Mouse (Mus musculus): ENCODE data around the gene Raph1.
"Not testable (repeated sequence)": the region's sequence is repeated elsewhere in the genome, so short reads cannot be mapped to it uniquely, and the experiment has no call there.

The Raph1 gene

DNA sequence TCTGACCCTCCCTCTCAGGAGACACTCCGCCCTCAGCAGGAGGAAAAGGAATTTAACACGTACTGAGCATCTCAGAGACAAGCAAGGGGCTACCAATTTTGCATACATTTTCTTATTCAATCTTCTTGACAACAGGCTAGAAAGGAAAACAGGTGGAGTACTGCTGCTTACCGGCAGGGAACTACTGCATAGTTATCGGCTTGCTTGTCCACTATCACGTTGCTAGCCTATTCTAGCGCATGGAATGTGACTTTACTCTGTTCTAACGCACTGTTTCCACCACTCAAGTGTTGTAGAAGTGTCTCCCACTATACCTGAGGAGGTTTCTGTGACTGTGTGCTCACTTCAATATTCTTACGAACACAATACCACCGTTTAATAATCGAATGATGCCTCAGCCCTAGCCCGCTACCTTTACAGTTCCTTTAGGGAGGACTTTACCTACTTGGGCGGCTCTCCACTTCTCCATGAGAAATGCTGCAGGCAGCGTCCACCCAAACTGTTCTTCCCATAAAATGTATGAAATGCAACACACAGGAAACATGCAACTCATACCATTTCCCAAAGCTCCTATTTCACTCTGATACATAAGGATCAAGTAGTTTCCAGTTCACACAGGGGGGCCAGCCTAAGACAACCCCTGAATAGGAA is 1.5 kb downstream of the Raph1 start:
- no peak for DNase-seq (ENCODE audit: low read depth, low spot score)

DNA sequence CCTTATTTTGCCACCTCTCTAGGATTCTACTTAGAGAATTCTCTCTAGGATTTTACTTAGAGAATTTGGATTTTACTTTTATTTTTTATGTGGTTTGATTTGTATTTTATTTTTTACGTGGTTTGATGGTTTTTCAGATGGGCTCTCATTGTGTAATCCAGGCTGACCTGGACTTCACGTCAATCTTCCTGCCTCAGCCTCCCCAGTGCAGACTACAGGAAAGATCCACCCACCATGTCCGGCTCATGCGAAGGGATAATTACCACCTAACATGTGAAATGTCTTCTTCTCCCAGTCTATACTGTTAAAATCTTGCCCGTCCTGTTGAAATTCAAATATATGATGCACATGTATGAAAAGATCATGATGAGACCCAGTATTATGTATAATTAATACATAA is 2.2 kb downstream of the Raph1 start:
- no peak for DNase-seq (ENCODE audit: low read depth, low spot score)

DNA sequence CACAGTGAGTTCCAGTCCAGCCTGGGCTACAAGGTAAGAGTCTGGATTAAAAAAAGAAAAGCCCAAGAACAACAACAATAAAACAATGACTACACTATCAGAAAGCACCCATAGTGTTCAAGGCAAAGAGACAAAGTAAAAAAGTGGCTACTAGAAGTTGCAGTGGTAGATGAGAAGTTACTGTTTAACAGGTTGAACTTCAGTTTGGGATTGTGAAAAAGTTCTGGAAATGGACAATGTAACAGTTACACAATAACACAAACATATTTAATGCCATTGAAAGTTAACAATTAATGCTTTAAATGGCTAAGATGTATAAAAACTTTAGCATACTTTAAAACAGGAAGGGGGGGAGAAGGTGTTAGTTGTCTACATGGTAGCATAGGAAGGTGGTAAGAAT is 3.9 kb downstream of the Raph1 start:
- DNase-seq (ENCODE audit: low read depth, low spot score): no peak

DNA sequence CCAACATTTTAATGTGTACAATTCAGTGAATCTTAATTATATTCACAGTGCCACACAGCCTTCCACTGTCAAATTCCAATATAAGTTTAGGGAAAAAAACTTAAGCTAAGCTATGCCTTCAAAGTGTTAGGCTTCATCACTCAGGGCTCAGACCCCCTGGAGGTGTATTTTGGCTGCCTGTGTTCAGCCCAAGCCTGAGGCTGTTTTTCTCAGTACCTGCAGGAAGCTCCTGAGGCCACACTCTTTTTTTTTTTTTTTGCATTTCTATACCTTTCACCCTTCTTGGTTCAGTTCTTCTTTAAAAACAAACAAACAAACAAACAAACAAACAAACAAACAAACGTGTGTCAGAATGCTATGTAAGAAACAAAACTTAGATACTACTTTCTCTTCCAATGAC is 23.2 kb downstream of the Raph1 start:
- DNase-seq (ENCODE audit: low read depth, low spot score): no peak

DNA sequence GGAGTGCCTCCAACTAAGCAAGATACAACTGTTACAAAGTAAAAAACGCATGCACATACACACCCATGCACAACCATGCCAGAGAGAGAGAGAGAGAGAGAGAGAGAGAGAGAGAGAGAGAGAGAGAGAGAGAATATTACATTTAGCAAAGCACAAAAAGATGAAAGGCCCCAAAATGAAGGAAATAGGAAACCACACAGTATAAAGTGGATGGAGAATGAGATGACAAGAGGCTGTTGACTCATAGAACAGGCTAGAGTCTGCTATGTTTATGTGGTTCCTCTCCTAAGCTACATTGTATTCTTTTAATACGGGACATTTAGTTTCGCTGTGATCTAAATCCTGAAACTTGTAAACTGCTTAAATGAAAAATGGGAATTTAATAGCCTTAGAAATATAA is 27.6 kb downstream of the Raph1 start:
- DNase-seq (ENCODE audit: low read depth, low spot score): no peak

DNA sequence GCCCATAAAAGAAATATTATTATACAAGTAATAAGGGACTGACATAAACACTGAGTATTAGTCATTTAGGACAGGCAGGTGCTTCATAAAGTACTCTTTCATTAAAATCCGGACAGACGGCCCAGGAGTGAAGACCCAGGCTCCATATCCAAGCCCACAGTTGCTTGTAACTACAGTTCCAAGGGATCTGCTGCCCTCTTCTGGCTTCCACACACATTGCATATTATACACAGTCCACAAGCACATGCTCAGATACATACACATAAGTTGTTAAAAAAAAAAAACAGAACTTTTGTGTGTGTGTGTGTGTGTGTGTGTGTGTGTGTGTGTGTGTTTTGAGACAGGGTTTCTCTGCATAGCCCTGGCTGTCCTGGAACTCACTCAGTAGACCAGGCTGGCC is 32.0 kb downstream of the Raph1 start:
- DNase-seq (ENCODE audit: low read depth, low spot score): peak; percentile 4

DNA sequence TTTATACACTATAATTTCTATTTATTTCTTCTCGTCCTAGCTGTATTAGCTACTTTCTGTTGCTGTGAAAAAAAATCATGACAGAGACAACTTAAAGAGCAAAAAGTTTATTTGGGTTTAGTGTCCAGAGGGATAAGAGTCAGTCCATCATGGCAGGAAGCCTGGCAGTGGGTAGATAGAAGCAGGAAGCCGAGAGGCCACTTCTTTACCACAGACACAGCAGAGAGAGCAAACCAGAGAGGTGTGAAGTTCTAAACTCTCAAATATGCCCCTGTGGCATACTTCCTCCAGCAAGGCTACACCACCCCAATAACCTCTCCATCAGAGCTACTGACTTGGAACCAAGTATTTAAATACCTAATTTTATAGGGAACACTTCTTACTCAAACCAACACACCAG is 36.3 kb downstream of the Raph1 start:
- DNase-seq (ENCODE audit: low read depth, low spot score): no peak

DNA sequence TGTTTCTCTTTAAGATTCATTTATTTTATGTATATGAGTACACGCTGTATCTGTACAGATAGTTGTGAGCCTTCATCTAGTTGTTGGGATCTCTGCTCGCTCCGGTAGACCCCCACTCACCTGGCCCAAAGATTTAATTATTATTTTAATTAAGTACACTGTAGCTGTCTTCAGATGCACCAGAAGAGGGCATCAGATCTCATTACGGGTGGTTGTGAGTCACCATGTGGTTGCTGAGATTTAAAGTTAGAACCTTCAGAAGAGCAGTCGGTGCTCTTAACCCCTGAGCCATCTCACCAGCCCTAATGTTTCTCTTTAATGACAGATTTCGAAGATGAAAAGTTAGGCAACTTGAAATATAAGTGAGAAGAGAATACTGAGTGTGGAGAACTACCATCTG is 36.8 kb downstream of the Raph1 start:
- DNase-seq (ENCODE audit: low read depth, low spot score): no peak

DNA sequence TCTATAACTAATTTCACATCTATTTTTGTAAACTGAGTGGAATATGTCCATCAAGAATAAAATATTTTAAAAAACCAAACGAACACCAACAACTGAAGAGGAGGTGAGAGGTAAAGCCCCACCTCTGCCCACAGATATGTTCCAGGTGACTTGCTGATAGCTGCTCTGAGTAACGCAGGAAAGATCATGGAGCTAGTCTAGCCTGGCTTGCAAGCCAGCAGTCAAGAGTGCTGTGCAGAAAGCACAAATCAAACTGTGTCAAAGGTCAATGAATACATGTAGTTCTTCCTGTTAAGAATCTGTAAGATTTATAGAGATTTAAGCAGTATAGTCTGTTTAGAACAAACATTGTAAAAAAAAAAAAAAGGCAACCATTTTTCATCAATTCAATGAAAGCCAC is 56.3 kb downstream of the Raph1 start:
- no peak for DNase-seq (ENCODE audit: low read depth, low spot score)

DNA sequence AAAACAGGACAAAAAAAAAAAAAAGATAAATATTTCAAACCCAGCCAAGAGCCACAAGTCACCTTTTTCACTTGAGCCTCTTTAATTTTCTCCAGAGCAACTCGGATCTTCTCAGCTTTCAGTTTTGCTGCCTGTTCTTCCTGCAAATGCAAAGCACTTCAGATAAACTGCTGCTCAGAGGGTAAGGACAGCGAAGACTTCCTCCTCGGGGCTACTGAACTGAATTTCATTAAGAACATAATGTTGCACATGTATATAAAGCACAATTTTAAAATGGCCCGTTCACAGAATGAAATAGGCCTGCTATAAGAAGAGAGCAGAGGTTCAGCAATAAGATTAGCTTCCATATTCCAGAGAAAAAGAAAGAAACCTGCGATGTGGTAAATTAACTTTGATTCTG is 63.4 kb downstream of the Raph1 start:
- DNase-seq (ENCODE audit: low read depth, low spot score): no peak

DNA sequence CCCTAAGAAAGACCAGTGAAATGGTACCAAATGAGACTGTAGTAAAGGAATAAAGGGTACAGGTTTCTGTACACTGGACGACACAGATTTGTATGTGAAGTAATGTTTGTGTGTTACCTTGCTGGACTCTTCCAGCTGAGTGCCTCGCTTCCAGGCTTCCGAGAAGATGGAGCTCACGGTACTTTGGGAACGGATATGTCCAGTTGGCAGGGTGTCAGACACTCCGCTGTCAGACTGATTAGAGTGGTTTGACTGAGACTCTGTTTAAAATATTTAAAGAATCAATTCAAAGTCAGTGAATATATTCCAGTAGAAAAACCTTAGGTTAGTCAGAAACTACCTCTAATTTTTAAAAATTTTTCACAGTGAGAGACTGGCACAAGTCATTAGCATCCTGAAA is 73.5 kb downstream of the Raph1 start:
- DNase-seq (ENCODE audit: low read depth, low spot score): no peak

DNA sequence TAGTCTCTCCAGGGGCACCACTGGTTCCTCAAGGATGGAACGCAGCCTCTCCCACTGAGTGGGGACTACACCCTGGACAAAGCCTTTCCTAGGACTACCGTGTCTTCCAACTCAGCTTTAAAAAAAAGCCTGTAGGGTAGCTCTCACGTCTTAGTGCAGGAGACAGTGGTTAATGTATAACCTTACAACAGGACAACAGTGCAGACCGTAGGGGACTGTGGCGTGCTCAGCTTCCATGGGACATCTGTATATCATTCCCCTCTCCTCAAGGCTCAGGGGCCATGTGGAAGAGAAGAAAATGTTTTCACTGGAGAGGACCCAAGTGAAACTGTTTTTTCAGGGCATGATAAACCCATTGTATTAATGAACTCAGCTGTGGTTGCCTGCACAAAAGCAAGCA is 74.5 kb downstream of the Raph1 start:
- no peak for DNase-seq (ENCODE audit: low read depth, low spot score)

DNA sequence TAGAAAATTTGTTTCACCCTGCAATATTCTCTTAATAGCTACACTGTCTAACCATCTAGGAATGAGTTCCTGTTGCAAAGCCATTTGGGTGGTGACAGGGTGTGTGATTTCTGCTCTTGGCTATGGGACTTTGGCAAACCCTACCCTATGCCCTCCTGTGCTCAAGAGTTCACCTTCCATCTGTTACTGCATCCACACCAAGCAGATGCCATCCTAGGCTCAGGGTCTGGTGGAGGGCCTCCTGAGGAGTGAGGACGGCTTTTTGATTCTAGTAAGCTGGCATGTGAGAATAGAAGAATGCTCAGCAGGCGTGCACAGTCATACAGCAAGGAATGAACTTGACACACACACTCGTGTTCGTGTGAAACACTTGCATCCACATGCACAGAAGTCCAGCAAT is 76.4 kb downstream of the Raph1 start:
- DNase-seq (ENCODE audit: low read depth, low spot score): no peak

DNA sequence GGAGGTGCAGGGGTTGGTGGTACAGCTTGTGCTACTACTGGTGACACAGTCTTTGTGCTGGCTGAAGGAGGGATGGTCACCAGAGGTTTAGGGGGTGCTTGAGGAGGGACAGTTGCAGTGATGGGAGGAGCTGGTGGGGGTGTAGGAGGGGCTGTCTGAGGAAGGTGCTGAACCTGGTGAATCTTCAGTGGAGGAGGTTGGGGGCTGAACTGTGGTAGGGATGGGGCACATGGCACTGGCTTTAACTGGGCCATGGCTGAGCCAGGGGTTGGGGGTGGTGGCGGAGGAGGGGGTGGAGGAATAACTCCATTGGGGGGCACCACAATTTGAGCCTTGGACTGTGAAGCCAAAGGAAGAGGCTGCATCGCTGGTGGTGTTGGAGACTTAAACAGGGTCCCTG is 77.2 kb downstream of the Raph1 start:
- DNase-seq (ENCODE audit: low read depth, low spot score): no peak

DNA sequence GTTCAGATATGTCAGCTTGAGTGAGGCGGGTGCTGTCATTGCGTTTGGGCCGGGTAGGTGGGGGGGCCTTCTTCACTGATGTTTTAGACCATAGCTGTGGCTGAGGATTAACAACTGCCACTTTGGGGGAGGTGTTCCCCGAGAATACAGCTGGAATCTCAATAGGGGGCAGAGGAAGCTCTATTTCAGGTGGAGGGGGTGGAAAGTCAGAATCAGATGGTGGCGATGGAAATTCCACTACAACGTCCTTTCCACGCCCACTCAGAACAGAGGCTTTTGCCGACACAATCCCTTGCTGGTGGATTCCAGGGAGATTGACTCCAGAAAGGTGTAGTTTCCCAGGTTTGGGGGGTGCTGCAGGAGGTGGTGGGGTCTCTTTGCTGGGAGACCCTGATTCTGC is 78.3 kb downstream of the Raph1 start:
- no peak for DNase-seq (ENCODE audit: low read depth, low spot score)

DNA sequence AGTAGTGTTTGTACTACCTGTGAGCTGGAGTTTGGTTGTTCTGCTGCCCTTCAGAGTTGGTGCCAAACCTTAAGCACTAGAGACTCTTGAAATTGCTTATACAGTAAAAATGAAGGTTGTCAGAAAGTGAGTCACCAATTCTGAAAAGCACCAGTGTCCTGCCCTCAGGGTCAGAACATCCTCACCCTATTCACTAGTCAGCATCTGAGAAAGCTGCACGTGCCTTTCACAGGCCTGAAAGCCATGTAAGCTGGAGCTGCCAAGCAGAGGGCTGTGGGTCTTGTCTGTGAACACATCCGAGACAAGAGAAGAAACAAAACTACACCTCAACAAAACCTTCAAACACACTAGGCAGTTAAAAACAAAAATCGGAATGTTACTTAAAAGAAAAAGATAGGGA is 81.3 kb downstream of the Raph1 start:
- DNase-seq (ENCODE audit: low read depth, low spot score): no peak

DNA sequence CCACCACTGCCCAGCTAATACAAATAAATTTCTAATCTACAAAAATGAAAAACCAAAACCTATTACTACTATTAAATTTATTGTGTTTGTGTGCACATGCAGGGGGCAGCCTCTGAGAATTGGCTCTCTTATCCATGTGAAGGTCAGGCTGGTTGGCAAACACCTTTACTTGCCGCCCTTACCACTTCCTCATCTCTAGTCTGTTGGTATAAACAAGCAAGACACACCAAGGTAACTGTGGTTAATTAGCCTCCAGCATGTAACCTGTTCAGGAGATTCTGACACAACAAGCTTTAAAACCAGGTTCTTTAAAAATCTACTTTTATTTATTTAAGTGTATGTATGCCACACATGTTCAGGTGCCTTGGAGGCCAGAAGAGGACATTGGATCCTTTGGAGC is 84.0 kb downstream of the Raph1 start:
- no peak for DNase-seq (ENCODE audit: low read depth, low spot score)

DNA sequence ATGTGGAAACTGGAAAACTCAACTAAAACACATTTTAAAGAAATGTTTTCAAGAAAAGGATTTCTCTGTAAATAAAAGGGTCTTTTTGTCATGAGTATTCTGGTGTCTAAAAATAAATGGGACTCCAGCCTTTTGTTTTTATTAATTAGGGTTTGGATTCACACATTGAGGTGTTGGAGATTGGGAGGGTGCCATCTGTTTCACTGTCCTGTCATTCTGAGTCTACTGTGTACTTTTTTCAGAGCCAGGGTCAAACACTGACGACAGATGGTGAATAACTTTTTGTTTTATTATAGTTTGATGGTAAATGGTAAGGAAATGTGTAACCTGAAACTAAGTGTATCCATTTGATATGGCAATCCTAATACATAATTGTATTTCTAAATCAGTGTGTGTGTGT is 85.3 kb downstream of the Raph1 start:
- no peak for DNase-seq (ENCODE audit: low read depth, low spot score)

DNA sequence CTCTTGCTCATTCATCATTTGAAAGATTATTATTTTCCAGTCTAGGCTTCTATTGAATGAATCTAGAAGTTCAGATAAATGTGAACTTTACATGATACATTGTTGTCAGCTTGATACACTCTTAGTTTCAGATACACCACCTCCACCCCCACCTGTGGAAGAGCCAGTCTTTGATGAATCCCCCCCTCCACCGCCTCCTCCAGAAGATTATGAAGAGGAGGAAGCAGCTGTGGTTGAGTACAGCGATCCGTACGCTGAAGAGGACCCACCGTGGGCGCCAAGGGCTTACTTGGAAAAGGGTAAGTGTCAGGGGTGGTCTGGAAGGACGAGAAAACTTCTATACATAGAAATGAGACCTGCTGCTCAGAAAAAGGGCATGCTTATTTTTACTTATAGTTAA is 96.4 kb downstream of the Raph1 start:
- no peak for DNase-seq (ENCODE audit: low read depth, low spot score)

DNA sequence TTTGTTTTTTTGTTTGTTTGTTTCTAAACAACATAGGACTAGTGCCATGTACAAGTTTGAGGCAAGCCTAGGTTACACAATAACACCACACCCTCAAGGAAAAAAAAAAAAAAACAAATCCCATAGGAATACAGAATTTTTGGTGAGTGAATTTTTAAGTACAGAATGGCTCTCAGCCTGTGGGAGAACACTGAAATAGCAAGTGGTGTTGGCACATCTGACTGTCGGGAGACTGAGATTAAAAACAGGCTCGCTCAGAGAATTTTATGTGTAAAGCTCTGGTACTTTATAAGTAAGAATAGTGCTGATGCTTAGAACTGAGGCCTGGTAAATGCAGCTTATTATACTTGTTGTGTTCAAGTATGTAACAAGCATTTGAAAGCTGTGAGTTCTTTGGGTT is 97.4 kb downstream of the Raph1 start:
- no peak for DNase-seq (ENCODE audit: low read depth, low spot score)

DNA sequence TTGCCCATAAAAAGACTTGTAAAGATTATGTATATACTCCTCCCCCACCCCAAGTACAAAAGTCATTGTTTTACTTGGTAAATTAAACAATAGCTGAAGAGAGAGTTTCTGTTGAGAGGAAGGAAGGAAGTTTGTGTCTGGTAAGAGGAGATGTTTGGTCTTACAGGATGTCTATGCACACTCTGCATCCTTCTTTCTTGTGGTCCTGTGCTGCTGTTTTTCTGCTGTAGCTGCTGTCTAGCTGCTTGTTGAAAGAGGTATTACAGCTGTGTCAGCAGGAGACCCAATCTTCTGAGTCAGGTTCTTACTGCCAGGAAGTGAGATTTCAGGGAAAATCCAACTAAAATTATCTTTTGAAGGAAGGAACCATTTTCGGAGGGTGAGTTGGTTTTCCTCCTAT is 106.3 kb downstream of the Raph1 start:
- no peak for DNase-seq (ENCODE audit: low read depth, low spot score)

DNA sequence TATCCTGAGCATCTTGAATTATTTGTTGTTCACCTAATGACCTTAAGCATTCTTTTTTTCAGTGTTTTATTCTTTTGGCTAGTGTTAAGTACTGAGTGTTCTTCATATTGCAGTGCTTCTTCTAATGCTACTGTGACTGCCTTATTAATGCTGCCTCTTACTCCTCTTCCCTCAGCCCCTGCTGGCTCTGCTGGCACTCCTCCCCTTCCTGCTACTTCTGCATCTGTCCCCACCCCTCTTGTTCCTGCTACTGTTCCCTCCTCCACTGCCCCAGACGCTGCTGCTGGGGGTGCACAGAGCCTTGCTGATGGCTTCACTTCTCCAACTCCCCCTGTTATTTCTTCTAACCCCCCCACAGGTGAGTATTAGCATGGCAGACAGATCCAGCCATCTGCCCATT is 117.0 kb downstream of the Raph1 start:
- DNase-seq (ENCODE audit: low read depth, low spot score): no peak

DNA sequence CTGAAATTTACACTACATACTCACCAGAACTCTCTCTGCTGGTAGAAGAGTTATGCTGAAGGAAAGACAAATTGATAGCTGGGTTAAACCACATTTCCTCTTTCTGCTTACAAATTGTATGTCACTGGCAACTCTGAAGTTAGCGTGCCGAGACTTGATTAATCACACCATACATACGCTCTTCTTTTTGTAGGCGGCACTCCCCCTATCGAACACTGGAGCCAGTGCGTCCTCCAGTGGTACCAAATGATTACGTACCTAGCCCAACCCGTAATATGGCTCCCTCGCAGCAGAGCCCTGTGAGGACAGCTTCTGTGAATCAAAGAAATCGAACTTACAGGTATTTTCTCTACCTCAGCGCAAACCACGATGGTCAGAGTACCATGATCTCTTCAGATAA is 119.8 kb downstream of the Raph1 start:
- DNase-seq (ENCODE audit: low read depth, low spot score): no peak

DNA sequence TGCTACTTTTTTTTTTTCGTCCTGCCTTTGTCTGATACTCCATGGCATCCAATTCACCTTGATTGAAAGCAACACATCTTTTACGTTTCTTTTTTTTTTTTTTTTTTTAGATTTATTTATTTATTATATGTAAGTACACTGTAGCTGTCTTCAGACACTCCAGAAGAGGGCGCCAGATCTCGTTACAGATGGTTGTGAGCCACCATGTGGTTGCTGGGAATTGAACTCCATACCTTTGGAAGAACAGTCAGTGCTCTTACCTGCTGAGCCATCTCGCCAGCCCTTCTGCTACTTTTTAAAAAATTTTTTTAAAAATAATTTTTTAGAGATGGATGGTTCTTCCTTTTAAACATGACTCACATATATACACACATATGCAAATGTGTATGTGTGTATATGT is 125.5 kb downstream of the Raph1 start:
- DNase-seq (ENCODE audit: low read depth, low spot score): not testable (repeated sequence)

DNA sequence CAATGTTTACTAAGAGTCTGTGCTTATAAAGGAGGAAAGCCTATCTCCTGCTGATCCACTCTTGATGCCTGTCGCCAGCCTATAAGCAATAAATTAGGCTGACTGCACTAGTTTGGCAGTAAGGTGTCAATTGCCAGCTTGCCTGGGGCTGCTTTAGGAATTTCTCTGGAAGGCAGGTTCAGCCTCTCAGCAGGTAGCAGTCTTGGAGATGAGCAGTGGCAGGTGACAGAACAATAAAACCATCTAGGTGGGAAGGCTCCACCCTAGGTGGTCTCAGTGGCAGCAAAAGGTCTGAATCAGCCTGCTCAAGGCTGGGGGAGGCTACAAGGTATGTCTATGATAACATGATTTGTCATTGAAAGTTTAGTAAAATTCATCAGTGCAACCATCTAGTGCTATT is 134.4 kb downstream of the Raph1 start:
- no peak for DNase-seq (ENCODE audit: low read depth, low spot score)
